Mouse (Mus musculus) WW6 (cell line): ENCODE results near the gene Enpp7.

ENCODE experiments used
- DNase-seq: peaks from one replicate; pipeline ENCODE4 v3.0.0-alpha.2; 2013; ENCODE audit warnings: low read depth, low spot score

Gene Enpp7

DNA sequence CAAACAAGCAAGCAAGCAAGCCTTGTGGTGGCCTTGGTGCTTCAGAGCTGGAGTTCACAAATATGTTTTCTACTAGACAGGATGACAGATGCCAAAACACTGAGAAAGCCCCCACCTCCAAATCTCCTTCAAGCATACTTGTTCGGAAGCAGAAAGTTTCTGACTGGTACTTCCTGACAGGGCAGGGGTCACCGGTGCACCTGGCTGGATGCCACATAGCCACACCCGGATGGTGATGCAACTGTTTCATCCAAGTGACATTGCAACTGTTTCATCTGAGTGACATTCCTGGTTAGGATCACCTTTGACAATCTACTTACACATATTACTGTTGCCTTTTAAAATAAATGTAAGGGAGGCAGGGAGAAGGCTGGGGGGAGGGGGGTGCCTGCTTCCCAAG is 9.2 kb downstream of the Enpp7 start:
- no peak for DNase-seq

DNA sequence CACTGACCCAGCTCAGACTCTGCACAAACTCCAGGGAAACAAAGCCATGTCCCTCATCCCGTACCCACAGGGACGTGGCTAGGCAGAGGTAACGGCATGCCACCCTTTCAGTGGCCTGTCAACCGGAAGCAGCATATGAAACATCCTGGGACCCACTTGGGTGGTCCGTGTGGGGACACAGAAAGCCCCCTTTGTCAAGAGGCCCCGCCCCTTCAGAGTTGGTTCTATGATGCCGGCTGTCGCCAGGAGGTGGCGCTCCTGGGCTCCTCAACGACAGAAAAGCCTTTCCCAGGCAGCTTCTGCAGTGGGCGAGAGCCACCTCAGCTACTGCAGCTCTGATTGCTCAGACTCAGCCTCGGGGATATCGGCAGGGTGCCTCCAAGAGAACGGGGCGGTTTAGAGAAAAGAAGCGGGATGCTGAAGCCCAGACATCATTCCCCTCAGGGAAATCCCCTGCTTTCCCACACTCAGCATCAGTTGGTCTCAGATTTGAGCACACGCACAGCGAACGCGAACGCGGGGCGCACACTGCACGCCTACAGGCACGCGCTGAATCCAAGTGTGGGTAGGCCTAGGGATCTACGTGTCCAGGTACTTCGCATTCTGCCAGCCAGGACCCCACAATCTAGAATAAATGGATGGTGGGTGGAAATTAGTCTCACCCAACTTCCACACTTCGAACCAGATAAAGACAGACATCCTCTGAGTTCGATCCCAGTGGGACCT is 10.7 kb downstream of the Enpp7 start:
- DNase-seq: peak; percentile 65

DNA sequence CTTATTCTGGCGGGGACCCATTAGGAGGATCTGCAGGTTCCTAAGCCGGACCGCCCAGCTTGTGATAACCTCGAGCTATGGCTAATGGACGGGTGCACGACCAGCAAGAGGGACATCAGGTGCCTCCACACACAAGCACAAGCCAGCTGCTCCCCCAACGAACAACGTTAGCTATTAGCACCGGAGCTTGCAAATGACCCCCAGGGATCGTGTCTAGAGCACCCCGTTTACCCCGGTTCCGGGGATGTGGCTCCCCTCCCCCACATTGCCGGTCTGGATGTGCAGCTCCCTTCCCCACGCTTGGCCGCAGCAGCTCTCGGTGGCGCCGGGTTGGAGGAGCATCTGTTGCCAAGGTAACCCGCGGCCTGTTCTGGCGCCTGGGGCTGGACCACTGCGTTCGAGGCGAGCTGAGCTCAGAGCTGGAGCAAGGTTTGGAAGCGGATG is 11.4 kb downstream of the Enpp7 start:
- DNase-seq: peak; percentile 53

DNA sequence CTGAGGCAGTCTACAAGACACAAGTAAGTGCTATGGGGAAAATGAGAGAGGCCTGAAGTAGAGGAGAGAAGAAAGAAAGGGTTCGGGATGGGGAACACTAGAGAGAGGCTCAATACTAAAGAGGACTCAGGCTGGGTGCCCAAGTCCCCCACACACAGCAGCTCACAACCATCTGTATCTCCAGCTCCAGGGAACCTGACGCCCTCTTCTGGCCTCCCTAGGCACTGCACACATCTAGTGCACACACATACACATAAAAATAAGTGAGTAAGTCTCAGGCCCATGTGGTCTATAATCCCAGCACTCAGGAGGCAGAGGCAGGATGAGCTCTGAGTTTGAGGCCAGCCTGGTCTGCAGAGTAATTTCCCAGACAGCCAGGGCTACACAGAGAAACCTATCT is 12.9 kb downstream of the Enpp7 start:
- DNase-seq: no peak

DNA sequence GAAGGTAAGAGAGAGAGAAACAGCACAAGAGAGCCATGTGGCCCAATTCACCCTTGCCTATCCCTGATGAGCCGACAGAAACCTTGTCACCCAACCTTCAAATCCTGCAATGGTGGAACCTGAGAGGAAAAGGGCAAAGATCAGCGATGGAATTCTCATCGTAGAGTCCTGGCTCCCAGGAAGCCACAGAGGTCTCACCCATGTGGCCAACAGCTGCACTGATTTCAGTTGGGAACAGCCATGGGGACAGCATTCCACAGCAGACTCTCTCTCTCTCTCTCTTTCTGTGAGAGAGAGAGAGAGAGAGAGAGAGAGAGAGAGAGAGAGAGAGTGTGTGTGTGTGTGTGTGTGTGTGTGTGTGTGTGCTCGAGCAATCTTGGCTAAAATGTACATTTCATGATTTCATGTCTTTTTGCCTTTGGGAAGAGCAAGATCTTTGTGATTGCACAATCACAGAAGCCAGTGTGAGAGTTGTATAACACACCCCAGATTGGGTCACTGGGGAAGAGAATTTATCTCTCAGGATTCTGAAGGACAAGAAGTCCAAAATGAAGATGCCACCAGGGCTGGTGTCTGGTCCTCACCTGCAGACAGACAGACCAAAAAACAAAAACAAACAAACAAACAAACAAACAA is 13.6 kb downstream of the Enpp7 start:
- no peak for DNase-seq

DNA sequence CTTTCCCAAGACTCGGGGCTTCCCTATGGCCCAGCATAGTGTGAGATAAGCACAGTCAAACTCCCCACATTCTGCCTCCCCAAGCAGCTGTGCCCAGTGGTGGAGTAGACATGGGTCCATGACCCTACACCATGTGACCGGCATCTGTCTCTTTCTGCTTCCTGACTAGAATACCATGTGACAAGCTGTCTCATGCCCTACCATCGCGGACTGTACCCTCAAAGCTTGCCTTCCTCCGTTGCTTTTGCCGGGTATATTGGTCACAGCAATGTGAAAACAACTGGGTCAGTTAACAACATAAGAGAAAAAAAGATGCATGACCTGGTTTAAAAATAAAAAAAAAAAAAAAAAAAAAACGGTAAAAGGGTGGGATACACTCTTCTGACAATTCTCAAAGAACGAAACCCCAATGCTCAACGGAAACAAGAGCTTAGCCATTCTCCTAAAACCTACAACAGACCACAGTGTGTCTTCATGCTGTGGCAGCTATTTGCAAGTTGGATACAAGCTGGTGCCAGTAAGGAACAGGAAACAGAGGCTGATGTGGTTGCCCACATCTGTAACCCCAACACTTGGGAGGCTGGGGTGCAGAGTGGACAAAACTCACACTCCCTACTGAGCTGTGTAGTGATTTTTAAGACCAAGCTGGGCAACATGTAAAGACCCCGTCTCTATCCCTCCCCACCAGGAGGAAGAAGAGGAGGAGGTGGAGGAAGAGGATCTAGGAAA is 17.7 kb downstream of the Enpp7 start:
- DNase-seq: no peak

DNA sequence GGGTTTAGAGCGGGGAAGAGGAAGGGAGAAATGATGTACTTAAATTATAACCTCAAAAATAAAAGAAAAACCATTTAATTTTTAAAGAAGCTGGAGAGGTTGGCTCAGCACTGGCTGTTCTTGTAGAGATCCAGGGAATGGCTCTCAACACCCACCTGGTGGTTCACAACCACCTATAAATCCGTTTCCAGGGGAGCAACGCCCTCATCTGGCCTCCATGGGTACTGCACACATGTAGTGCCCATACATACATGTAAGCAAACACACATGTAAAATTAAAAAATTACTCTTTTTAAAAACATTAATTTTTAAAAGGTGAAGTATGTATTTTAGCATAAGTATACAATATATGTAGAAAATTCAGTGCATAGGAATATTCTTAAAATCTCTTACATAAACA is 18.5 kb downstream of the Enpp7 start:
- DNase-seq: no peak

DNA sequence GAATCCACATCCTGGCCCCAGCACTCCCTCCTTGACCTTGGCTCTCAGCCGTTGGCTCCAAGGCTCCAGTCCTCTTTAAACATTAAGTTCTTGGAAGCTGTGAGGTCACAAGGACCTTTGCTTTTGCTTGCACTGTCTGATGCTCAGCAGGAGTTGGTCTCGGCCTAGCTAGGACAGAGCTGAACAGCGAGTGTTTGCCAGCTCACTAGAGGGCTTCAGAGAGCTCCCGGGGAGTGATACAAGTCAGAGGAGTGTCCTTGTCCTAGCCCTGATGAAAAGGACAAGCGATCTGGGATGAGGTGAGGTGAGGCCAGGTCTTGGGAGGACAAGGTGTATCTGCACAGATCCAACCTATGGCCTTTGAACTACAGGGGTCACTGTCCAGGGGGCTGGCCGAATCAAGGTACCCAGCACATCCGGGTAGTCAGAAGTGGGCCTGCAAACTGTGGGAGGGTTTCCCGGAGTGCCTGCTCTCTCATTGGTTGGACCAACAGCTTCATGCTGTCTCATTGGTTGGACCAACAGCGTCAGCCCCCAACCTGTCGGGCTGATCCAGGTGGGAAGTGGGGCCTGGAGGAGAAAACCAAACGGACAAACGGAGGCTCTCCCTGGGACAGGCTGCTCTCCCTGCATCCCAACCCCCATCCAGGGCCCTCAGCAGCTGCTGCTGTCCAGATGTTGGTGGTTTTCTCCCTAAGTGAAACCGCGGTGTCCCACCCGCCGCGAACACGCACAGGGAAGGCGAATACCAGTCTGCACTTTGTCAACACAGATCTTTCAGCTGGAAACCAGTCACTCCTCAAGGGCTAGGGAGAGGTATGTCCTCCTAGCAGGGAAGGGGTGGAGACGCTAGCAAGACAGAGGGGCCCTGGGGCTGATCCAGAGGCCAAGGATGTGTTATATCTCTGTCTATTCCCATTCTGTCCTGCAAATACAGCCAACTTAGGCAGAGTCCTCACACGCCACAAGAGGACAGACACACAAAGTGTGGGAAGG is 19.8 kb downstream of the Enpp7 start:
- DNase-seq: peak; percentile 71

DNA sequence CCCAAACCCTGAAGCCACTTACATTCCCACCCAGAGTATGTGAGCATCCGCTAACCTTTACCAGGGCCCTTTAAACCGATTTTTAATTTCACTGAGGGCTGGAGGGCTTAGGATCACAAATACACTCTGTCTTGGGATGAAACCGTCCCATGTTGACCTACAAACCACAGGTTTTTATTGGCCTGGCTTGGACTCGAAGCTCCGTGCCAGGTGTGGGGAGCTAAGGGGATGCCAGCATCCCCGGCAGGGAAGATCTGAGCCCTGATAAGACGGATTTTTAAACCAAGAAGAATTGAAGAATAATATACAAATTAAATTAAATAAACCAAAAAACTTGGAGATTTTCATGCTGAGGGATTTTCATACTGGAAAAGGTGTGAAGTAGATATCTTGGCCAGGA is 26.5 kb downstream of the Enpp7 start:
- DNase-seq: no peak

DNA sequence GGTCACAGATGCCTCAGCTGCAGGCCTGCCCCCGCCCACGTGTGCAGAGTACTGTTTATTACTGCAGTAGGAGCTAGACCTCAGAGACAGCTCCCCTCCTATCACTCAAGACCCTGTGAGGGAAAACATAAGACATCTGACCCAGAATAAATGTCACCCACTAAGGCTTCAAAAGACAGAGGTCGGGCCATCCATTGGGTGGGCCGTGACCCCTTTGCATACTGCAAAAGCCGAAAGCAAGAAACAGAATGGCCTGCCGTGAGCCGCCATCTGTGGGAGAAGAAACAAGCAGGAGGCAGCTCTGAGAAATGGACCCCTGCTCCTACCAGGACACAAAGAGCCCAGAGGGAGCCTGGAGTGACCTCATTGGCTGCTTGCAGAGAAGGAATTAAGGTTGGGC is 29.5 kb downstream of the Enpp7 start:
- no peak for DNase-seq

DNA sequence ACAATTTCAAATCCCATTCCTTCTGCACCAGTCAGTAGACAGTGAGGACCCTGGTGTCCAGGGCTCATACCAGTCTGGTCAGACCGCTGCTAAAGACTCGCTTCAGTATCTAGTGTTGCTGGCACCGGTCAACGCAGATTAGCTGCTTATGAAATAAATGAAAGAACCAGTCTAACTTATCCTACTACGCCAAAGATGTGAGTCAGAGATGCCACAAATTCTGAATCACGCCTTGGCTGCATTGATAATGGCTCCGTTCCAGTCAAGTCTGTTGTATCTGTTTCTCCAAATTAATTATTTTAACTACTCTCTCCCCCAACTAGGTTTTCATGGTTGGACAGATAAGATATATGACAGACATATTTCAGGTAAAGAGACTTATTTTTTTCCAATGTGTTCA is 33.2 kb downstream of the Enpp7 start:
- DNase-seq: no peak

DNA sequence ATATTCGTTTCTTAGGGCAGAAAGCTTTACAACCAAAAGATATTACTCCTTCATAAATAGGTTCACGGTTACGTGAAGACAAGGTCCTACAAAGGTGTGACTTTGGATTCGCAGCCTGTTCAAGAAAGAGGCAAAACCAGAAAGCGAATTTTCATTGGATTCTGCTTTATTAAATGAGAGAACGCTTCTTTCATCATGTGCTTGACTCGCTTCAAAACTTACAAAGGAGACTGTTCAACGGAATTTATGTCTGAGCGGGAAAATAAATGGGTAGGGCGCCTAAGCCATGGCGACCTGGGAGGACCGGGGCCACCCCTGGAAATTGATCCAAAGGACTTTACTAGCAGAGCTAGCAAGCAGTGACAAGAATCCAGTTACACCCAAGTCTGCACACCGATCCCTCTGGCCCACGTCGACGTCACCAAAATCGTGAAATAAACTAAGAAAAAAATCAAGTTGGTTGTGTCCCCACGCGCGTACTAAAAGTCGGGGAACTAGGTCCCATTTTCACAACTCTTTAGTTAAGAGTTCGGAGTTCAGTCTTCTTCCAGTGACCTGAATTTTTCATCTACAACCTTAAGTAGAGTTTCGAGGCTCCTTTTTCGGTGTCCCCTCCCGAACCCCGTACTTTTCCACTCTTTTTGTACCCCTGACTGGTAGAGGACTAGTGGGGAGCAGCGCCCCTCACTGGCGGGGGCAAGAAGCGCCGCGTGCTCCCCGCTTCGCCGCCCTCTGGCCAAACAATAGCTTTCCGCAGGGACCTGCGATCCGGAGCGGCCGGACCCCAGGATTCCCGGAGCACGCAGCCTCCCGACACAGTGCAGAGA is 34.3 kb downstream of the Enpp7 start:
- DNase-seq: no peak

DNA sequence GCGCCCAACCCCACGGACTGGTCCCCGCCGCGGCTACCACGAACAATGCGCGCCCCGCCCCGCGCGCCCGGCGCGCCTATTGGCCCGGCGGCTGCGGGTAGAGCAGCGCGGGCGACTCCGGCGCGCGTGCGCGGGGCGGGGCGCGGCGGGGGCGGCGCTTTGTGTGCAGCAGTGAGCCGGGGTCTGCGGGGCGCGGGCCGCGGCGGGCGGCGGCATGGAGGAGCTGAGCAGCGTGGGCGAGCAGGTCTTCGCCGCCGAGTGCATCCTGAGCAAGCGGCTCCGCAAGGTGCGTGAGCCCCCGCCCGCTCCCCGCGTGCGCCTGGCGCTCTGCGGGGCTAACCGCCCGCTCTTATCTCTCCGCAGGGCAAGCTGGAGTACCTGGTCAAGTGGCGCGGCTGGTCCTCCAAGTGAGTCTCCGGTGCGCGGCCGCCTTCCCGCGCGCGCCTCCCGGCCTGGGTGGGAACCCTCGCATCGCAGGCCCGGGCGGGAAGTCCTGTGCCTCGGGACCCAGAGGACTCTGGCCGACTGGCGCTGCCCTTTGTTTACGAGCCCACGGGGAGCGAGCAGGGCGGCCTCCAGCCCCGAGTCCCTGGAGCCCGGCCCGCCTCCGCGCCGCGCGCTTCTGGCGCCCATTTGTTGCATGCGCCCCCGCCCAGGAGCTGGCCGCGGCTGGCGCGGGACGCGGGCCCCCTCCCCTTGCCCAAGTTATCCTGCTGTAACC is 35.1 kb downstream of the Enpp7 start, which contains the start of gene Cbx2:
TSS of gene Cbx2 (plus strand) at position 68 of the 721 bp plus-strand sequence.
- no peak for DNase-seq

DNA sequence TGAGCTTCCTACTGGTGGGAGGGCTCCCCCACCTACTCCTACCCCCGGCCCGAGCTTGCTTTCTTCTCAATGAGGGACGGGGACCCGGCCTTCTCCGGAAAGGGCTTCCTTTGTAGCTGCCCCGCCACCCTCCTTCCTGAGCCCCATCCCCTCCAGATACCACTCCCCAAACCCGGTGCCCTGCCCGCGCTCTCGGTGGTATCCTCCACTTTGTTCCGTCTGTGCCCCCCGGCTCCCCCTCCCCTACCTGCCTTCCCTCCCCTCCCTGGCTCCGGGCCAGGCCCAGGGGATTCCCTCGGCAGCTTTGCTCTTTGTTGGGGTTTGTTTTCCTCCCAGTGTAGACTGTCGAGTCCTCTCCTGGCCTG is 35.6 kb downstream of the Enpp7 start:
- DNase-seq: no peak

DNA sequence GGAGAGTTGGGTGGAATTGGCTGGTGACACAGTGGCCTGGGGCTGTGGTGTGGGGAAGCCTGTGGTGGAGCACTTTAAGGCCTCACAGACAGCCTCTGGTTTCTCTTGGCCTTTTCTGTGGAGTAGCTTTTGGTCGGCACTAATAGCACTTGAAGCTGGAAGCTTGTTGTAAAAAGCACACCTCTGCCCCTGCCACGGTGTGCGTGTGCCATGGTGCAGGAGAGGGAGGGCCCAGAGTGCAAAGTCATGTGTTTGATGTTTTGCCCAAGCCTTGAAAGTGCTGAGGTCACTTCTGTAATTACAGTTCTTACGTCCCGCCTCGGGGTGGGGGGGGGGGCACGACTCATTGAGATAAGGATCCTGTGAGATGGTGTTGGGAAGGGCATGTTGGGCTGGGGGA is 36.3 kb downstream of the Enpp7 start:
- no peak for DNase-seq

DNA sequence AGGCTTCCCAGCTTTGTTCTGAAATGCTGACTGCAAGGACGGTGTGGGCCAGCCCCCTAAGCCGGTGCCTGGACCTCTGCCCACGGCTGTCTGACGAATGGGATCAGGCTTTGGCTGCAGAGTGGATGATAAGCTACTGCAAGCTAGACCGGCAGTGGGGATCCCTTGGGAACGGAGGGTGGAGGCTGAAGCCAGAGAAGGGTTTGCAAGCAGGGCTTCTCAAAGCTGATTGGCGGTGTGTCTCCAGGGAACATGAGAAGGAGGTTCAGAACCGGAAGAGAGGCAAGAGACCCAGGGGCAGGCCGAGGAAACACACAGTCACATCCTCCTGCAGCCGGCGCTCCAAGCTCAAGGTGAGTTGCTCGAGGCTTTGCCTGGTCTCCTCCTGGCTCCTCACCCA is 38.2 kb downstream of the Enpp7 start:
- DNase-seq: no peak

DNA sequence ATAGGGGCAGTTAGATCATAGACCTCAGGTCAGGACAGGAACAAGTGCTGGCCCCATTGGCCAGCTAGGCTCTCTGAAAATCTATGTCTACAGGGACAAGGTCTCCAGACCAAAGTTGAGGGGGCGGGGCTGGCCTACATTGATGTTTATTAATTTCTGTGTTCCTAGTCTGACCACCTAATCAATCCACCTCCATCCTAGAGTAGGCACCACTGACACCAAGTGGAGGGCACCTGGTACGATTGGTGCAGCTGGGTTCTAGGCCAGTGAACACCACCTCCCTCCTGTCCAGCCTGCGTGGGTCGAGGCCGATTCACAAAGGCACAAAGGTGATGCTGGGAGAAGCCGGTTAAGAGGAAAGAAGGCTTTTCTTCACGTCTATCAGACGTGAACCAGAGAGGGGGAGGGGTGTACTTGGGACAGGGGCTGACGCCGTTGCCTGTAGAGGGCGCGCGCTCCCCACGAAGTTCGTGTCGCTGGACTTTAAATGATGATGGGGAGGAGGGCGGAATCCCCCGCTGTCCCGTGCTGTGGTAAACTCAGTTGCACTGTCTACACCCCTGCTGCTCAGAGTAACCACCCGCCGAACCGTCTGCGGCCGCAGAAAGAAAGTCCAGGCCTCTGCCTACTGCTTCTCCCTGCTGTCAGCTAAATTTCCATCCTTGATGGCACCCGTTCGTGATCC is 46.0 kb downstream of the Enpp7 start:
- no peak for DNase-seq

DNA sequence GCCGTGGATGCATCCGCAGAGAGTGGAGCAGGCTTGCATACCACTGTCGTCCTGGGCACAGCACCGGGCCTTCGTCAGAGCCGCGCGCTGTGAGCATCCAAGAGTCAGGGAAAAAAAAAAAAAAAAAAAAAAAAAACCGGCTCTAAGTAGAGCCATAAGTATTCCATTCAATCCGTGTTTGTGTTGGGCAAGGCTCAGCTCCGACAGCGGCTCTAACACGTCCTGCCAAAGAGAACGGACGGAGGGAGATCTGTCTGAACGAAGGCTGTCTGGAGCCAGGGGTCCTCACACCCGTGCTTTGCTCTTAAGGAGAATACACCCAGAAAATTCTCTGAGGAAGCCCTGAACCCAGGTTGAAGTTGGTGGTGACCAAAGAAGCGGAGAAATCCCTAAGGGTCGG is 46.6 kb downstream of the Enpp7 start:
- no peak for DNase-seq

DNA sequence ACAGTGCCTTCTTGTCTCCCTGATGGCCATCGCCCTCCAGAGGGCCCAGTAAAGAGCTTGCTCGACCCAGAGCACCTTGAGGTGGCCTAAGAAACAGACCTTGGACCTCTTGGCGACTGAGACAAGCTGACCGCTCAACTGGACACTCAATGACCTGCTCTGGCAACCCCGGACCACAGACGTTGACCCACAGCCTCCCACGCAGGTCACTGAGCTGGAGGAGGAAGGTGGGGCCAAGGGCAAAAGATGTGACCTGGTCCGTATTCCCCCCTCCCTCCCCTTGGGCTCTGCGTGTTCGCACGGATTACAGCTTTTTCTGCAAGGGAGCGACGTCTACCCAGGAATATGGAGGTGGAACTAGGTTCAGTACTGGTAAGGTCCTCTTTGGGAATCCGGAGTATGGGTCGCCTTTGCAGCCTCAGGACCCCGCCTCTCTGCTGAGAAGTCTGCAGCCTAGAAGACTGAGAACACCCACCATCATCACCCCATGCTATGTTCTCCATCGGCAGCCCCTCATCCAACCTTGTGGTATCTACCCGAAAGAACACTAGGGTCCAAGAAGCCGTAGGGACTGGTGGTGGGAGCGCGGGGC is 47.2 kb downstream of the Enpp7 start:
- no peak for DNase-seq
